Mouse (Mus musculus) ES-Bruce4 (cell line): Measurements from ENCODE around the gene Smok3c.

Source experiments
- CTCF ChIP-seq: IDR thresholded peaks from one replicate; pipeline ENCODE4 v1.8.1; 2011; ENCODE audit warnings: low read depth, low read length
- POLR2A ChIP-seq: IDR thresholded peaks from one replicate; pipeline ENCODE4 v1.8.1; 2011; ENCODE audit warnings: low read length; ENCODE audit not compliant: insufficient read depth

DNA sequence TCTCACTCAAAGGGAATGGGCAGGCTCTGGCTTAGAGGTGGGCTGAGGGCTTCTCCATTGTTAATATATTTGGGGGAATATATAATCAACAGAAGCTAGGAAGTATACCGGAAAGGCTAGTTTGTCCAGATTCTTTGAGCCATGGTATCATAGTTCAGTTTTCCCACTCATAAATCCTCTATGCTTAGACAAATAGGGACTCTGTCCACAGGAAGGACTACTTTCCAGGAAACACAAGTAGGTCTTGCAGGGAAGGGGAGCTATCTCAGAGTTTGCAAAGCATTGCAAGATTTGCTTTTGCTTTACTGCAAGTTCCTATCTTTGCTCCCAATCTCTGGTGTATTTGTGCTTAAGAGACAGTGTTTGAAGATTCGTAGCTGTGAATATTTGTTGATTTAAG lies 52.0 kb downstream of the Smok3c start:
- TF ChIP-seq POLR2A (no peak), CTCF (no peak)
